Mouse (Mus musculus) neutrophil, adult 65 days (primary cell): ENCODE results near the gene Ifi203. TPM values are rescaled to one million over a fixed set of nuclear protein-coding genes. Genes with fewer than 3 reads are reported as not detected.

Experiments
- total RNA-seq: library from RNA; stranded (reverse); gene quantifications from 2 replicates; pipeline ENCODE4 v1.2.4, GENCODE M21; 2023

The Ifi203 gene
- 15.4 and 23.1 TPM in 2 replicates for total RNA-seq

DNA sequence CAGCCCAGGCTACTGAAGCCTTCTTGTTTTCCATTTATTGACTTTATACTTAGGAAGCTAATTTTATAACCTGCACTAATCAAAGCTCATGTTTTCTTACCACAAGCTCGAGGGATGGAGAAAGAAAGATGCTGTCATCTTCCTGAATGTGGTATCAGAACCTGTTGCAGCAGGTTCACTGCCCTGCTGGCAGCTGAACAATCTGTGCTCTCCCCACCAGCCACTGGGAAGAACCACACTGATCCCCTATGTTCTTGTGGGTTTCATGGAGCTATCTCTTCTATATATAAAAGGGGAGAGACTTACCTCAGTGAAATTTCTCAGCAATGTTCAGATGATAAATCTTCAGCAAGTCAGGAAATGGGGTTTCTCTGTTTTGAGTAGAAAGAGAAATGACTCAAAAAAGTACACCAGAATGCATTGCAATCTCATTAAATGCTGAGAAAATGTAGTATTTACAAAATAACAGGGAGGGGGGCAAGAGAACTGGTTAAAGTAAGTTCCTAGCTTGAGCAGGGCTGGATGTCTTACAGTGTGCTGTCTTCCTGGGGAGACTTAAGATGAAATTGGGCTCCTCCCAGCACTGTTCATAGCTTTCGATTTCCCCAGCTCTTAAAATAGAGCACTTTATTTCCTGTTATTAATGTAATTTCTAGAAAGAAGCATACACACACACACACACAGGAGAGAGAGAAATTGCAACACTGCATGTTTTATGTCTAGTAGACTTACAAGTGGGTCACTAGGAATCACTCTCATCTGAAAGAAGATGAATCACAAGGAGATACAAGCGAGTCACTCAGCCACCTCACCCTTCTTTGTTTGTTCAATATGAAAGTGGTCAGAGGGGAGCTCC, at the start of gene Ifi203, which contains the start of gene Mndal:
Gene Ifi203, minus strand, starts transcription at position 749 of the 856 bp plus-strand sequence.
Gene Mndal, minus strand, starts transcription at position 568 of the 856 bp plus-strand sequence.

GRCm38 (mm10) chr1:173982694-173983305, 40.3 kb upstream of the Ifi203 start, which contains the start of gene Ifi202b:
Gene Ifi202b (minus strand): TSS chr1:173982744.

GRCm38 (mm10) chr1:173912548-173913255, 29.8 kb downstream of the Ifi203 start, which contains the start of gene Ifi211:
Gene Ifi211 (minus strand): TSS chr1:173913046.

Other genes starting within 250 kb of the Ifi203 start
- 7.8 and 20.1 TPM in 2 replicates for gene Ifi207, start 200.9 kb downstream of the Ifi203 start, total RNA-seq
- 17.8 and 32.9 TPM in 2 replicates for gene Ifi204, start 175.7 kb downstream of the Ifi203 start, total RNA-seq
- gene Ifi211, start 29.6 kb downstream of the Ifi203 start, total RNA-seq, result 7.9 and 12.3 TPM in 2 replicates
- 30.7 and 32.2 TPM in 2 replicates for gene Mndal, start 181 bp downstream of the Ifi203 start, total RNA-seq
- gene Ifi202b, start 40.1 kb upstream of the Ifi203 start, total RNA-seq, result not detected in 2 replicates
- 2.4 and 6.3 TPM in 2 replicates for gene Ifi205, start 89.1 kb upstream of the Ifi203 start, total RNA-seq
- gene Olfr433, start 98.0 kb upstream of the Ifi203 start, total RNA-seq, result not detected in 2 replicates
- gene Olfr432, start 106.5 kb upstream of the Ifi203 start, total RNA-seq, result not detected in 2 replicates
- gene Olfr430, start 123.9 kb upstream of the Ifi203 start, total RNA-seq, result not detected in 2 replicates
- gene Olfr429, start 141.7 kb upstream of the Ifi203 start, total RNA-seq, result not detected in 2 replicates
- not detected in 2 replicates for gene Olfr427, start 154.2 kb upstream of the Ifi203 start, total RNA-seq
- not detected in 2 replicates for gene Olfr231, start 178.5 kb upstream of the Ifi203 start, total RNA-seq
- not detected in 2 replicates for gene Olfr424, start 188.8 kb upstream of the Ifi203 start, total RNA-seq
- gene Olfr420, start 213.0 kb upstream of the Ifi203 start, total RNA-seq, result not detected in 2 replicates
- 0.98 and 2.2 TPM in 2 replicates for gene Spta1, start 230.1 kb upstream of the Ifi203 start, total RNA-seq